Mouse (Mus musculus) hindbrain, embryonic 14.5 days (tissue): ENCODE results near the gene Vegfa. TPM values are rescaled to one million over a fixed set of nuclear protein-coding genes. Genes with fewer than 3 reads are reported as not detected.
A peak's percentile ranks its signal among the peaks of the same experiment; 100 is the strongest.

ENCODE experiments used
- ATAC-seq: fragments of 200-750 bp; cut with Nextera tagmentation; 2 replicates; pipeline ENCODE4 v1.8.0; 2017; ENCODE audit warnings: moderate number of reproducible peaks, mild to moderate bottlenecking, moderate TSS enrichment, moderate library complexity; ENCODE audit not compliant: low FRiP score
- DNase-seq: peaks from one replicate; pipeline ENCODE4 v3.0.0-alpha.2; 2015; ENCODE audit warnings: low spot score
- H3K27ac ChIP-seq: fragments of 300-500 bp; sonication (generic); 2 replicates; pipeline ENCODE4 v1.5.1; 2014; ENCODE audit warnings: mild to moderate bottlenecking, moderate library complexity
- H3K27me3 ChIP-seq: fragments of 300-500 bp; sonication (generic); 2 replicates; pipeline ENCODE4 v1.6.1; 2014; ENCODE audit warnings: mild to moderate bottlenecking, low read length, mixed read lengths; ENCODE audit not compliant: control insufficient read depth, insufficient read depth
- H3K36me3 ChIP-seq: fragments of 300-500 bp; sonication (generic); replicated peaks from 2 replicates; pipeline ENCODE4 v1.6.1; 2014; ENCODE audit not compliant: control insufficient read depth, insufficient read depth
- H3K4me1 ChIP-seq: fragments of 300-500 bp; sonication (generic); replicated peaks from 2 replicates; pipeline ENCODE4 v1.6.1; 2014; ENCODE audit warnings: antibody characterized with exemption, low read length, mixed read lengths; ENCODE audit not compliant: control insufficient read depth, insufficient read depth
- H3K4me2 ChIP-seq: fragments of 300-500 bp; sonication (generic); replicated peaks from 2 replicates; pipeline ENCODE4 v1.6.1; 2014; ENCODE audit warnings: mild to moderate bottlenecking, moderate library complexity
- H3K4me3 ChIP-seq: fragments of 300-500 bp; sonication (generic); replicated peaks from 2 replicates; pipeline ENCODE4 v1.5.1; 2014; ENCODE audit warnings: mild to moderate bottlenecking, low read length
- H3K9ac ChIP-seq: fragments of 300-500 bp; sonication (generic); 2 replicates; pipeline ENCODE4 v1.6.1; 2014
- H3K9me3 ChIP-seq: fragments of 300-500 bp; sonication (generic); 2 replicates; pipeline ENCODE4 v1.6.1; 2016; ENCODE audit warnings: low read length; ENCODE audit not compliant: control insufficient read depth
- WGBS: fragments of 180-500 bp; shearing (Covaris S2); extraction: QIAGEN DNeasy Blood & Tissue Kit; methylation state at CpG from one replicate; pipeline ENCODE4 v1.1.7; 2014; 5-methylcytosine and 5-hydroxymethylcytosine counted together
- polyA plus RNA-seq: library from polyadenylated mRNA; unstranded; fragments of >200 nt; fragmentation: Nextera tagmentation; extraction: Ambion mirVana; gene quantifications from 2 replicates; pipeline ENCODE4 v1.2.1, GENCODE M21; 2014

The Vegfa gene
- 4.1 and 6.5 TPM in 2 replicates for polyA plus RNA-seq

DNA sequence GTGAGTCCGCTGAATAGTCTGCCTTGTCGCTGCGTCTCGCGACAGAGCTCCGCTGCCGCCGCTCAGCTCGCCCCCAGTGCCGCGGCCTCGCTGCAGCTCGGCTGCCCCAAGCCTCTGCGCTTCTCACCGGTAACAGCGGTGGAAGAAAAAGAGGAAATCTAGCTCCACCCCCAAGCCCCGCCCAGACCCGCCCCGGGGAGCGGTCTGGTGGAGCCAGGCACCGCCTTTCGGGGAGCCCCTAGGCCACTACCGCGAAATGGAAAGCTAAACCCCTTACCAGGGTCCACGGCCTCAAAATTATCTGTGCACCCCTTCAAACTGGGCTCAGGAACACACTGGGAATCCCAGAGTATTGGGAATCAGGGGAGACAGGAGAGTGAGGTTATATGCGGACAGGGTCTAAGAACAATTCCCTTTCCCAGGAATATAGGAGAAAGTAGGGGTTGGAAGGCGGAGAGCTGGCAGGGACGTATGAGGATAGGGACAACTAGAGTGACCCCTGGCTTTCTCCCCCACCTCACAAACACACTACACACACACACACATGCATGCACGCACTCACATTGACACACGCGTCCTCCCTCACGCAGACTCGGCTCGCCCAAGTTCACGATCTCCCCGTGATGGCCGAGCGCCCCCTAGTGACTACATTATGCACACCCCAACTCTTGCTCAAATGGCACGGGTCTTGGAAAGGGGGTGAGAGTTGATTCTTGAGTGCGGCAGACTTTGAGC, at the start of gene Vegfa:
Vegfa (minus strand) TSS at position 113 of the 735 bp plus-strand sequence.
- peak within 1 kb of the TSS; percentile 88 for H3K27ac ChIP-seq
- under 1% methylated on average over 40 of the region's 40 CpGs for WGBS

DNA sequence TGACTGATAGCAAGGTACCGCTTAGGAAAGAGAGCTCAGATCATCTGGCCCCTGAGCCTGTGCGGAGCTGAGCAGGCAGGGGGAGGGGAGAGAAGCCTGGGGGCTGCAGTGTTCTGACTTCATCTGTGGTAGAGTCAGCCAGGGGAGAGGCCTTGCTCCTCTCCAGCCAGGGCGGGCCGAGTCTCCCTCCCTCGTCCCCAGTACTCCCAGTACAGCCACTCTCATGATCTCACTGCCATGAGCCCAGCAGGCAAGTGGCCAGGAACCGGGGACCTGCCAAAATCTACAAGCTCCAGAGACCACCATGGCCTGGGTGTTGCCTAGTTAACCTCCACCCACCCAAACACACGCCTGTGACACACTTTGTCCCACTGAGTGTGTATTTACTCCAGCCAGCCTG, 49.5 kb upstream of the Vegfa start:
- Histone ChIP-seq H3K9me3 (0 out of 2 replicates have a peak, but pooled peaks cover 2% of the 10 kb centered on the region), H3K9ac (no peak overlapping the region), H3K4me3 (no peak overlapping the region), H3K4me2 (no peak overlapping the region), H3K27ac (no peak overlapping the region), H3K36me3 (no peaks in the 10 kb centered on the region), H3K4me1 (peaks cover 12% of the 10 kb centered on the region; the same call in 1 of the 2 replicates), H3K27me3 (no peaks in the 10 kb centered on the region)
- ATAC-seq: no peak
- DNase-seq: no peak
- 76% methylated on average over 7 of the region's 7 CpGs for WGBS

More for the DNA sequence above, at the start of gene Vegfa:
- ATAC-seq (peak; percentile 75), DNase-seq (peak; percentile 93)
- peak within 1 kb of the TSS; percentile 85 for H3K4me2 ChIP-seq
- peak within 1 kb of the TSS; percentile 84 for H3K9ac ChIP-seq
- peak within 1 kb of the TSS; percentile 78 for H3K4me3 ChIP-seq
- no peaks in the 10 kb centered on the region for H3K27me3 ChIP-seq
- H3K4me1 ChIP-seq: peaks cover 35% of the 10 kb centered on the region
- H3K36me3 ChIP-seq: no peaks in the 10 kb centered on the region
- H3K9me3 ChIP-seq: no peaks in the 10 kb centered on the region

DNA sequence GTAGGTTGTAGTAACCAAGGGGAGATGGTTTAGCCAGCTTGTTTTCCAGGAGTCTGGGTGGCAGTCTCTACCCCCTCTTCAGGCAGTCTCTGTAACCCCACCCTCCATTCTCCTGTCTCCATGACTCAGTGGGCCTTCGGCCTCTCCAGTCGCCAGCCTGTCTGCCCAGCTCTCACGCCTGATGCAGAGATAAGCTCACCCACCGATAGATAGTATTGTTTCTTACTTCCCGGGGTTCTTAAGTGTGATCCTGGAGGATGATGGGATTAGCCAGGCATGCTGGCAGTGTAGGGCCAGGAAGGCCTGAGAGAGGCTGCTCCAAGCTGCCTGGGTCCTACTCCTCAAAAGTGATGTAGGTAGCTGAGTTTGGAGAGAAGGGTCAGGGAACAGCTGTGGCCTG, 48.9 kb upstream of the Vegfa start:
- Histone ChIP-seq H3K27ac (no peak overlapping the region), H3K4me3 (no peak overlapping the region), H3K9me3 (0 out of 2 replicates have a peak, but pooled peaks cover 2% of the 10 kb centered on the region), H3K4me1 (peaks cover 12% of the 10 kb centered on the region; the same call in 1 of the 2 replicates), H3K4me2 (no peak overlapping the region), H3K9ac (no peak overlapping the region), H3K27me3 (no peaks in the 10 kb centered on the region), H3K36me3 (no peaks in the 10 kb centered on the region)
- DNase-seq (no peak), ATAC-seq (no peak)
- 60% methylated on average over 5 of the region's 5 CpGs for whole genome bisulfite sequencing

DNA sequence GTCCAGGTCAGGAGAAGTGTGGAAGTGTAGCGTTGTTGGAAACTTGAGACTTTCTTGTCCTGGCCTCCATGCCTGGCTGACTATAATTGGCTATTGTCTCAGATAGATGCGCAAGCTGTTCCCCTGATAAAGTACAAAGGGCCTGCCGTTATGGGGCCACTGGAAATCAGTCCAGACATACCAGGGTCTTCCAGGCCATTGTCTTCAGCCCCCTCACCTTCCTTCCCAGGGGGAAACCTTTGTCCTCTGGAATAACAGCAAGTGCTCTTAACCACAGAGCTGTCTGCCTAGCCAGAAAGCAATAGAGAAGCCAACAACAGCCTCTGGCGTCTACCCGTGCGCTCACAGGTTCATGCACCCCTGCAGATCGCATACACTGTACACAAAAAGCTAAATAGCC, 48.2 kb upstream of the Vegfa start:
- H3K9ac ChIP-seq: no peak overlapping the region
- no peak overlapping the region for H3K27ac ChIP-seq
- H3K4me1 ChIP-seq: peaks cover 12% of the 10 kb centered on the region; the same call in 1 of the 2 replicates
- H3K36me3 ChIP-seq: no peaks in the 10 kb centered on the region
- WGBS: 35% methylated on average over 7 of the region's 7 CpGs
- no peak for ATAC-seq
- DNase-seq: no peak
- 0 out of 2 replicates have a peak, but pooled peaks cover 2% of the 10 kb centered on the region for H3K9me3 ChIP-seq
- no peak overlapping the region for H3K4me2 ChIP-seq
- no peaks in the 10 kb centered on the region for H3K27me3 ChIP-seq
- H3K4me3 ChIP-seq: no peak overlapping the region

DNA sequence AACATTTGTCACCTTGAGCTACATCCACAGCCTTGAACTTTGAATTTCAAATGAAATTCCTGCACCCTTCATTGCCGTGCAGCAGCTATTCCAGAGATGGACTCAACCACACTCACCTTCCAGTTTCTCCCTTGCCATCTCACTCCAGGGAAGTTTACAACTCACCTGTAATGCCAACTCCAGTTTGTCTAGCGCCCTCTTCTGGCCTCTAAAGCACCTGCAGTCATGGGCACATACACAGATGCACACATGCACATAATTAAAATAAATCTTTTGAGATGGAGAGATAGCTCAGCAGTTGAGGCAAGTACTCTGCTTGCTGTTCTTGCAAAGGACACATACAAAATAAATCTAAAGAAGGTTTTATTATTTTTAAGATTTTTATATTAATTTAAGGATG, 46.9 kb upstream of the Vegfa start:
- no peak for ATAC-seq
- H3K4me1 ChIP-seq: peaks cover 2% of the 10 kb centered on the region; the same call in 1 of the 2 replicates
- H3K27me3 ChIP-seq: no peaks in the 10 kb centered on the region
- H3K9me3 ChIP-seq: 0 out of 2 replicates have a peak, but pooled peaks cover 2% of the 10 kb centered on the region
- WGBS: 80% methylated on average over 2 of the region's 2 CpGs
- DNase-seq: no peak
- H3K4me2 ChIP-seq: no peak overlapping the region
- H3K9ac ChIP-seq: no peak overlapping the region
- H3K36me3 ChIP-seq: no peaks in the 10 kb centered on the region
- no peak overlapping the region for H3K4me3 ChIP-seq
- no peak overlapping the region for H3K27ac ChIP-seq

DNA sequence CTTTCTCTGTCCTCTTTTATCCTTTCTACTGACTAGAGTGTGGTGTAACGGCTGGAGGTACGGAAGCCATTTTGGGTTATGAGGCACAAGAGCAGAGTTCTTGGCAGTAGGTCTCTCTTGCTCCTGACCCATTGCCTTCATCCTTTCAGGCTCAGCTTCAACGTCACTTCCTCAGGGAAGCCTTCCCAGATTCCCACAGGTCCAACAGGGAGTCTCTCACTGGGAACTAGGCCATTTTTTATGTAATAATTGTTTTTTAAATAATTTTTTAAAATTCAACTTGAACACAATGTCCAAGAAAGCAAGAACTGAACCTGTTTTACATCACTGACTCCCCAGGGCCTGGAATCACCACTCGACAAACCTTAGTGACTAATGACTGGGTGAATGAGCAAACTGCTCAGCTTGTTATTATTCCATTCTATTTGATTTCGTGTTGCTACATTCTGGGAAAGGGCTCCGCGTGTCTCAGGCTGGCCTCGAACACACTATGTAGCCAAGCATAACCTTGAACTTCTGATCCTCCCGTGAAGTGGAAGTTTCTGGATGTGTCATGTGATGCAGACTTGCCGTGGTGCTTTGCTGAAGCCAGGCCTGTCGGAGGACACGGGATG, 45.9 kb upstream of the Vegfa start:
- DNase-seq (no peak), ATAC-seq (no peak)
- Histone ChIP-seq H3K9me3 (0 out of 2 replicates have a peak, but pooled peaks cover 2% of the 10 kb centered on the region), H3K4me3 (no peak overlapping the region), H3K27me3 (no peaks in the 10 kb centered on the region), H3K9ac (no peak overlapping the region), H3K36me3 (no peaks in the 10 kb centered on the region), H3K4me1 (no peaks in the 10 kb centered on the region), H3K27ac (no peak overlapping the region), H3K4me2 (no peak overlapping the region)
- WGBS: 94% methylated on average over 12 of the region's 12 CpGs

DNA sequence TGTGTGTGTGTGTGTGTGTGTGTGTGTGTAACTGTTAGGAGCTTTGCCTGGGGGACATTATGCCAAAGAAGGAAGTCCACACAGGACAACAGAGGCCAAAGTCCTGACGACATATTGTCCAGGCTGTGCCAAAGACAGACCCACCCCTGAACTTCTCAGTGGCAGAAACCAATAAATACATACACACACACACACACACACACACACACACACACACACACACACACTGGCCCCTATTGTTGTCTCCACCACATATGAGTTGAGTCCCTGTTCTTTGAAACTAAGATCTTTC, 44.0 kb upstream of the Vegfa start:
- 100% methylated on average over 1 of the region's 1 CpGs for WGBS
- 0 out of 2 replicates have a peak, but pooled peaks cover 2% of the 10 kb centered on the region for H3K9me3 ChIP-seq
- DNase-seq (no peak), ATAC-seq (no peak)
- H3K4me3 ChIP-seq: no peak overlapping the region
- H3K27ac ChIP-seq: no peak overlapping the region
- no peak overlapping the region for H3K4me2 ChIP-seq
- H3K27me3 ChIP-seq: no peaks in the 10 kb centered on the region
- H3K9ac ChIP-seq: no peak overlapping the region
- no peaks in the 10 kb centered on the region for H3K4me1 ChIP-seq
- no peaks in the 10 kb centered on the region for H3K36me3 ChIP-seq

DNA sequence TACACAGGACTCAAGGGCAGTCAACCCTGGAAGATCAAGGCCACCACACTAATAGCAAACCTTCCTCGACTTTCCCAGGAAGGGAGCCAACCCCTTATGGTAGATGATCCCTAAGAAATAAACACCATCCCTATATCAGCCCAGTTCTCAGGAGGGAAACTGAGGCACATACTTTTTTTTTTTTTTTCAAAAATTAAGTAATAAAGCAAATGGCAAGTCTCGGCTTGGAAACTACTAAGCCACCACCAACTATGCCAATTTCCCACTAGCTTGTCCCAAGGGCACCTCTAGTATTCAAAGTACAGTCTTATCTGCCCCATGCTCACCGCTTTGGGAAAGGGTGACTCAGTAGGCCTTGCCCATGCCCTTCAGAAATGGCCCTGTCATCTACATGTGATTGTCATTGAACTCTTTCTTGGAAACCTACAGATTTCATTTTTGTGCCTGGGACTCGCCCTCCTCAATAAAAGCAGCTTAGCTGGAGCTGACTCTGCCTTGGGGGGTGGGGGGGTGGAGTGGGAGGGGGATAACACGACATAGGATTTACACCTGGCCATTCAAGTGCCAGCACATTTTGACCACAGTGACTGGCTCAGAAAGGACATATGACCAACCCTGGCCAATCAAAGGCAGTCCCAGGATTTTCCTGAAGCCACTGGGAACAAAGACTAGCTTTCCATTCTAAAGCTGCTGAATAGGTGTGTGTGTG, 43.5 kb upstream of the Vegfa start:
- Histone ChIP-seq H3K9ac (no peak overlapping the region), H3K36me3 (no peaks in the 10 kb centered on the region), H3K4me3 (no peak overlapping the region), H3K4me1 (no peaks in the 10 kb centered on the region), H3K27me3 (no peaks in the 10 kb centered on the region), H3K9me3 (0 out of 2 replicates have a peak, but pooled peaks cover 2% of the 10 kb centered on the region), H3K27ac (no peak overlapping the region), H3K4me2 (no peak overlapping the region)
- ATAC-seq: no peak
- no peak for DNase-seq
- WGBS: 70% methylated on average over 5 of the region's 5 CpGs

DNA sequence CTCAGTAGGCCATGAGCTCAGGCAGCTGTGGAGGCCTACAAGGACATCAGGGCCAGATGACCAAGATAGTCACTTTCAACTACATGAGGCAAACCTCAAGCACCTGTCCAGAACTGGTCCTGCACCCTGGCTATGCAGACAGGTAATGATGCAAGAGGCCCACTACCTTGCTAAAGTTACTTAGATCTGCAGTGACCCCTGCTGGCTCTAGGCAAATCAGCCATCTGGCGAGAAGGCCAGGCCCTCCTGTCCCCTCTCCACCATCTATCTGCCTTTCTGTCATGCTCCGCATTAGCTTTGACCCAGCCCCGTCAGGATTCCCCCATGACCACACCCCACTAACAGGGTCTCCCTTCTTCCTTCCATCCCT, 42.9 kb upstream of the Vegfa start:
- no peaks in the 10 kb centered on the region for H3K27me3 ChIP-seq
- H3K27ac ChIP-seq: no peak overlapping the region
- 61% methylated on average over 3 of the region's 3 CpGs for WGBS
- no peak for DNase-seq
- H3K4me1 ChIP-seq: no peaks in the 10 kb centered on the region
- ATAC-seq: no peak
- 0 out of 2 replicates have a peak, but pooled peaks cover 2% of the 10 kb centered on the region for H3K9me3 ChIP-seq
- H3K4me2 ChIP-seq: no peak overlapping the region
- H3K4me3 ChIP-seq: no peak overlapping the region
- H3K9ac ChIP-seq: no peak overlapping the region
- no peaks in the 10 kb centered on the region for H3K36me3 ChIP-seq
